Mouse (Mus musculus): Measurements from ENCODE around the gene Lca5l. TPM values are rescaled to one million over a fixed set of nuclear protein-coding genes. Genes with fewer than 3 reads are reported as not detected.
A peak's percentile ranks its signal among the peaks of the same experiment; 100 is the strongest.

Lca5l gene
- polyA plus RNA-seq, 2 experiments, result 0.03 TPM; not detected in 1

DNA sequence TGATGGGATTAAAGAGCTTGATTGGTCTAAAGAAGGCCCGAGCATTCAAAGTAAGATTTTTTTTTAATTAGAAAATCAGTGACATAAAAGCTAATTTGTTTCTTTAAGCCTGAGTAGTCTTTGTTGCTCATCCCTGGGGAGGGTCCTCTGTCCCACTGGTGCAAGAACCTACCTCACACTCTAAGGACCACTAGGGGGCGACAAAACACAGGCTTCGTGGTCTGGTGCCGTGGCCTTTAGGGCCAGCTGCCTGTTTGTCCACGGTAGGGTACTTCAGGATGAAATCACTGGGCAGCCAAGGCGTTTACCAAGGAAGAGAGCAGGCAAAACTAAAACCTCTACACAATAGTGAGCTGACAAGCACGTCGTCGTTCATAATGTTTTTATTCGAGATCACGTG is 38.3 kb upstream of the Lca5l start:
- H3K9me3 ChIP-seq (ENCODE audit: control insufficient read depth, low read length), result no peaks in the 10 kb centered on the region
- no peaks in the 10 kb centered on the region for H3K4me1 ChIP-seq (replicated peaks; ENCODE audit: control insufficient read depth in 2 of 2, insufficient read depth in 2 of 2, low read length in 1 of 2)
- no peak overlapping the region for H3K9ac ChIP-seq (replicated peaks)
- ATAC-seq (ENCODE audit: insufficient read depth) (no peak), DNase-seq (ENCODE audit: low read depth in 3 of 3, low spot score in 3 of 3) (peak; percentile 12 to 26 (median 22))
- no peak overlapping the region for H3K4me2 ChIP-seq (ENCODE audit: low read depth)
- no peak overlapping the region for H3K4me3 ChIP-seq (ENCODE audit: insufficient read depth in 1 of 2, low read depth in 2 of 2, low read length in 2 of 2)
- TF ChIP-seq CTCF (IDR thresholded peaks at IDR 0.05; ENCODE audit: low read depth), result peak; percentile 90
- TF ChIP-seq EP300 (IDR thresholded peaks at IDR 0.05; ENCODE audit: low read depth), result no peak
- 27% methylated on average over 11 of the region's 11 CpGs for WGBS (ENCODE audit: insufficient replicate concordance)
- H3K27ac ChIP-seq, result no peak overlapping the region
- no peaks in the 10 kb centered on the region for H3K36me3 ChIP-seq (replicated peaks; ENCODE audit: control insufficient read depth, insufficient read depth, low read depth)
- no peaks in the 10 kb centered on the region for H3K27me3 ChIP-seq (ENCODE audit: control insufficient read depth, insufficient read depth, low read length)

DNA sequence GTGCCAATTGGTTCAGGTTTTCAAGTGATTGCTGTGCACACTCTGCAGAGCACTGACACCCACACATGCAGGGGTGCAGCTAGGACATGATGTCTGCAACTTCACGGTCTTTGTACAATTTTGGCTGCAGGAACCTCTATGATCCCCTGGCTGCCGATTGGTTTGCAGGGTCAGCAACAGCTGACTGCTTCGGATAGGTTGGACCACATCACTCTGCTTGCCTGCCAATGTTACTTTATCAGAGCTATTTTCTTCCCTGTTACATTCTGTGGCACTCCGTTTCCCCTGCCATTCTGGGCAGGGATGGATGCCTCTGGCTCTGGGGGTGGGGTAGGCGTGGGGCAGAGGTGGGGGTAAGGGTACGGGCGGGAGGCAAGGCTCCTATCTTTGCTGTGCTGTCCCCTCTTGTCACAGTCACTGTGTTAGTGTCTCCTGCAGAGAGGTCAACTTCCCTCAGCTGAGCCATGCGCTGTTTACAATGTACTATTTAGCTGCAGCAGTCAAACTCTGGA is 37.0 kb upstream of the Lca5l start:
- Histone ChIP-seq H3K27me3 (ENCODE audit: control insufficient read depth, insufficient read depth, low read length) (no peaks in the 10 kb centered on the region), H3K4me1 (replicated peaks; ENCODE audit: control insufficient read depth in 2 of 2, insufficient read depth in 2 of 2, low read length in 1 of 2) (no peaks in the 10 kb centered on the region)

DNA sequence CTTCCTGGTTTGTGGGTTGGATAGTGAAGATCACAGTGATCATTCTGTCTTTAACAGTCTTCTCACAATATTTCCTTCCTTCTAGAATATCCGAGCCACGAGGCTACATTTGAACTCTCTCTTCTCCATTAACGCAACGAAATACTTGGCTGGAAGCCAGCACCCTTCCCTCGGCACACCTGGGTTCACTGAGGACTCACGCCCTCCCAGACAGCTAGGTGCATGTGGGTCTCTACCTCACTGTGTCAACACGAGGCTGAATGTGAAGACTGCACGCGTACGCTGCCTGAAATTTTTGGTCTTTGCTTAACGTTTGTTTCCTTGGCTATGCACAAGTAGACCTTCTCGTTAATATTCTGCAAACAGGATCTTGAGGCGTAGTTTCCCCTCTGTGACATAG is 36.4 kb upstream of the Lca5l start:
- no peak for DNase-seq (ENCODE audit: low read depth in 3 of 3, low spot score in 3 of 3)

More for the DNA sequence above, 37.0 kb upstream of the Lca5l start:
- TF ChIP-seq EP300 (IDR thresholded peaks at IDR 0.05; ENCODE audit: low read depth), result no peak
- no peak for TF ChIP-seq CTCF (IDR thresholded peaks at IDR 0.05; ENCODE audit: low read depth)
- no peak overlapping the region for H3K4me2 ChIP-seq (ENCODE audit: low read depth)
- no peak overlapping the region for H3K9ac ChIP-seq (replicated peaks)
- H3K4me3 ChIP-seq (ENCODE audit: insufficient read depth in 1 of 2, low read depth in 2 of 2, low read length in 2 of 2), result no peak overlapping the region
- no peaks in the 10 kb centered on the region for H3K36me3 ChIP-seq (replicated peaks; ENCODE audit: control insufficient read depth, insufficient read depth, low read depth)
- no peak for DNase-seq (ENCODE audit: low read depth in 3 of 3, low spot score in 3 of 3)
- H3K27ac ChIP-seq, result no peak overlapping the region
- H3K9me3 ChIP-seq (ENCODE audit: control insufficient read depth, low read length), result no peaks in the 10 kb centered on the region
- 51% methylated on average over 8 of the region's 8 CpGs for WGBS (ENCODE audit: insufficient replicate concordance)
- no peak for ATAC-seq (ENCODE audit: insufficient read depth)

DNA sequence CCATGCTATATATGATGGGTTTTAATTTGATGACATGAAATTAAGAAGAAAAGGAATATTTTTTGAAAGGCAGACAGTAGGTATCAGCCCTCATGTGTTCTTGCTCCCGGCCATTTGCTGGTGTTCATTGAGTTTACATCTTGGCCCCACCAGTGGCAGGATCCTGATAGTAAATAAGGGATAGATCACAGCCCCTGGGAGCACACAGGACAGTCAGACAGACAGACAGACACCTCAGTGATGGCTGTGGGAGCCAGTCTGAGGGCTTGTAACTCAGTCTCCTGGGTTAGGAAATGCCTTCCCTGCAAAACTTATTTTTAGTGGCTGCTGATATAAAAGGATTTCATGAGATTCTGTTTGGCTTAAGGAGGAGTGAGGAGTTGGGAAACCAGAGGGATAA is 30.4 kb upstream of the Lca5l start:
- TF ChIP-seq CTCF (IDR thresholded peaks at IDR 0.05; ENCODE audit: low read depth) (no peak), EP300 (IDR thresholded peaks at IDR 0.05; ENCODE audit: low read depth) (no peak)
- no peak overlapping the region for H3K27ac ChIP-seq
- H3K9ac ChIP-seq (replicated peaks), result no peak overlapping the region
- H3K4me3 ChIP-seq (ENCODE audit: insufficient read depth in 1 of 2, low read depth in 2 of 2, low read length in 2 of 2), result no peak overlapping the region
- no peaks in the 10 kb centered on the region for H3K36me3 ChIP-seq (replicated peaks; ENCODE audit: control insufficient read depth, insufficient read depth, low read depth)
- no peaks in the 10 kb centered on the region for H3K9me3 ChIP-seq (ENCODE audit: control insufficient read depth, low read length)
- no peaks in the 10 kb centered on the region for H3K27me3 ChIP-seq (ENCODE audit: control insufficient read depth, insufficient read depth, low read length)
- DNase-seq (ENCODE audit: low read depth in 3 of 3, low spot score in 3 of 3) (no peak), ATAC-seq (ENCODE audit: insufficient read depth) (no peak)
- H3K4me2 ChIP-seq (ENCODE audit: low read depth), result no peak overlapping the region
- H3K4me1 ChIP-seq (replicated peaks; ENCODE audit: control insufficient read depth in 2 of 2, insufficient read depth in 2 of 2, low read length in 1 of 2), result no peaks in the 10 kb centered on the region
- 45% methylated on average over 1 of the region's 1 CpGs for WGBS (ENCODE audit: insufficient replicate concordance)

More for the DNA sequence above, 36.4 kb upstream of the Lca5l start:
- Histone ChIP-seq H3K4me3 (ENCODE audit: insufficient read depth in 1 of 2, low read depth in 2 of 2, low read length in 2 of 2) (no peak overlapping the region), H3K9me3 (ENCODE audit: control insufficient read depth, low read length) (no peaks in the 10 kb centered on the region), H3K9ac (replicated peaks) (no peak overlapping the region), H3K27ac (no peak overlapping the region), H3K36me3 (replicated peaks; ENCODE audit: control insufficient read depth, insufficient read depth, low read depth) (no peaks in the 10 kb centered on the region), H3K27me3 (ENCODE audit: control insufficient read depth, insufficient read depth, low read length) (no peaks in the 10 kb centered on the region), H3K4me1 (replicated peaks; ENCODE audit: control insufficient read depth in 2 of 2, insufficient read depth in 2 of 2, low read length in 1 of 2) (no peaks in the 10 kb centered on the region), H3K4me2 (ENCODE audit: low read depth) (no peak overlapping the region)
- WGBS (ENCODE audit: insufficient replicate concordance), result 56% methylated on average over 13 of the region's 13 CpGs
- no peak for ATAC-seq (ENCODE audit: insufficient read depth)
- TF ChIP-seq CTCF (IDR thresholded peaks at IDR 0.05; ENCODE audit: low read depth) (no peak), EP300 (IDR thresholded peaks at IDR 0.05; ENCODE audit: low read depth) (no peak)

DNA sequence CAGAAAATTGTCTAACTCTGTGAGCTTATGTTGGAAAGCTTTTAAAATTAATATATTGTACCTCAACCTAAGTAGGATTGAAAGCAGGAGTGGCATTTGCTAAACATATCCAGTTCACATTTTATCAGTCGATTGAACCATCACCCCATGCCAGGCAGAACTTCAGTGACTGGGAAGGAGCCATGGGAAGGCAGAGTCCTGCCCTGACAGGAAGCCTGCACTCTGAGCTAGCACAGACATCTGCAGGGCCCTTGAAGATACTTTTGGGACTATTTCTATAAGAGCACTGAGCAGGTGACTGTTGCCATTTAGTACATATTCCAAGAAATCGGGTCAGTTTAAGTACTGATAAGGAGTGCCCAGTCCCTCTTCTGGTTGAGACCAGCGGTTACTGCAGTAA is 29.9 kb upstream of the Lca5l start:
- ATAC-seq (ENCODE audit: insufficient read depth) (no peak), DNase-seq (ENCODE audit: low read depth in 3 of 3, low spot score in 3 of 3) (no peak)
- Histone ChIP-seq H3K27me3 (ENCODE audit: control insufficient read depth, insufficient read depth, low read length) (no peaks in the 10 kb centered on the region), H3K27ac (no peak overlapping the region), H3K4me2 (ENCODE audit: low read depth) (no peak overlapping the region), H3K9ac (replicated peaks) (no peak overlapping the region), H3K4me1 (replicated peaks; ENCODE audit: control insufficient read depth in 2 of 2, insufficient read depth in 2 of 2, low read length in 1 of 2) (no peaks in the 10 kb centered on the region), H3K4me3 (ENCODE audit: insufficient read depth in 1 of 2, low read depth in 2 of 2, low read length in 2 of 2) (no peak overlapping the region), H3K9me3 (ENCODE audit: control insufficient read depth, low read length) (no peaks in the 10 kb centered on the region), H3K36me3 (replicated peaks; ENCODE audit: control insufficient read depth, insufficient read depth, low read depth) (no peaks in the 10 kb centered on the region)
- 49% methylated on average over 3 of the region's 3 CpGs for WGBS (ENCODE audit: insufficient replicate concordance)
- TF ChIP-seq EP300 (IDR thresholded peaks at IDR 0.05; ENCODE audit: low read depth) (no peak), CTCF (IDR thresholded peaks at IDR 0.05; ENCODE audit: low read depth) (no peak)

Data from liver, embryonic 14.5 days (tissue).